Mouse (Mus musculus) ES-CJ7 (cell line): ENCODE measurements around the gene Csrnp1.
"Not testable (repeated sequence)": the region's sequence is repeated elsewhere in the genome, so short reads cannot be mapped to it uniquely, and the experiment has no call there.

Experiments used
- DNase-seq: peaks from one replicate; pipeline ENCODE4 v3.0.0; 2011; ENCODE audit warnings: low read depth, low spot score

Gene Csrnp1

DNA sequence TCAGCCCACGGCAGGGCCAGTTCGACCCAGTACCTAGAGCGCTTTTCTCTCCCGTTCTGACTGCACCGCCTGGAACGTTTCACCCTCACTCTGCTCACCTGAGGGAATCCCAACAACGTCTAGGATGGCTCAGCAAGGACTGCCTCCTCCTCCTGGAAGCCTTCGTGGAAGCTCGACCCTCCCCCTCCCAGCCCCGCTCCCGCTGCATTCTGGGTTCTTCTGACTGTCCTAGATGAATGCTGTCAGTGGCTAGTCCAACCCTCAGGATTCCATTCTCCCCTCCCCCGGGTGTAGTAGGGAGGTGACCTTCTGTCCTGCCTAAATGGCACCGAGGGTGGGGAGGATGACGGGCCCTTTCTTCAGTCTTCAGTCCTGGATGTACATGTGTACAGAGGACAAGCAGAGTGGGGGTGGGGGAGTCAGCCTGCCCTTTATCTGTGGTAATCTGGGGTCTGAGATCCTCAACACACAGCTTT, at the start of gene Csrnp1:
Gene Csrnp1 (minus strand): TSS at position 123 of the 476 bp plus-strand sequence.
- DNase-seq: peak; percentile 96

- no peak for DNase-seq
Observed at GRCm38 (mm10) chr9:120032710-120033109, 48.3 kb upstream of the Csrnp1 start.

GRCm38 (mm10) chr9:120030421-120030820, 46.0 kb upstream of the Csrnp1 start:
- DNase-seq: no peak

- no peak for DNase-seq
Observed at GRCm38 (mm10) chr9:120029880-120030279, 45.4 kb upstream of the Csrnp1 start.

DNA sequence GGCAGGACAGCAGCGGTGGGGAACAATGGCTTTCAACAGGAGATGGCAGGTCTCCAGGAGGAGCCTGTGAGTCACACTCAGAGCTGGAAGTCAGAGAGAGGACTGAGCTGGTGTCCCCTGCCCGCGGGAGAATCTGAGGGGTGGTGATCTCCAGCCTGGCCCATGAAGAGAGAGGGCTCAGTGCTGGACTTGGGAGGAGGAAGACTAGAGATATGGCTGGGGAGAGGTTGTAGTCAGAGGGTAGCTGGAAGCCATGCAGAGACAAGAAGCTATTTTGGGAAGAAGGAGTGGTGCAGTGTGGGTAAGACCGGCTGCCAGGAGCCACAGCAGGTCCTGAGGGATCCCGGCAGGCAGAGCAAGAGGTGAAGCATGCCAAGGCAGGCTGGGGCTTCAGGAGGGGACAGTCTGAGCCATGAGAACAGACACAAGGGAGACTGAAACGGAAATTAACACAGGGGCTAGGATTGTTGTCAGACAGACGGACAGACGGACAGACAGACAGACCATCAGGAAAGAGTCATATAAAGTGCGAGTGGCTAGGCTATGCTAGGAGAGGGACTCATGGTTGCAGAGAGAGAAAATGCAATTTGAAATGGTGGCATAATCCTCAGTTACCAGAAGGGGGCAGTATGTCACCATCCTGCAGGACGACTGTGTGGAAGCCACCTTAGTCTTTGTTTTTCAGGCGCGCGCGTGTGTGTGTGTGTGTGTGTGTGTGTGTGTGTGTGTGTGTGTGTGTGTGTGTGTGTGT, 43.1 kb upstream of the Csrnp1 start:
- DNase-seq: peak; percentile 85

- DNase-seq: no peak
Observed at GRCm38 (mm10) chr9:120024625-120025024, 40.2 kb upstream of the Csrnp1 start.

DNA sequence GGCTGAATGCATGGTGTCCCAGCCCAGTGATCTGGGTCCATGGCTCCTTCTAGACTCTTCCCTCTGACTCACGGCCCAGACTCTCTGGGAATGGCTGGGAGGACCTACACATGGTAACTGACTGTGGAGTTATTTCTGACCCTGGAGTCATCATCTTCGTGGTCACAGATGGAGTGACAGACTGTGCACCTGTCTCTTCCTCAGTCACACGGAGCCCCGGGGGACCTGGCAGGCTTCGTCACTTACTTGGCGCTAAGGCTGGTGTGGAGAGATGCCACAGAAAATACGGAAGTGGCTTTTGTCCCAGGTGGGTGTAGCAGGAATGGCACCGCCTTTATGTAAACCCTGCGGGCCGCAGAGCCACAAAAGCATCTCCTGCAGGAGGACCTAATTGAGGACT, 39.7 kb upstream of the Csrnp1 start:
- DNase-seq: no peak

DNA sequence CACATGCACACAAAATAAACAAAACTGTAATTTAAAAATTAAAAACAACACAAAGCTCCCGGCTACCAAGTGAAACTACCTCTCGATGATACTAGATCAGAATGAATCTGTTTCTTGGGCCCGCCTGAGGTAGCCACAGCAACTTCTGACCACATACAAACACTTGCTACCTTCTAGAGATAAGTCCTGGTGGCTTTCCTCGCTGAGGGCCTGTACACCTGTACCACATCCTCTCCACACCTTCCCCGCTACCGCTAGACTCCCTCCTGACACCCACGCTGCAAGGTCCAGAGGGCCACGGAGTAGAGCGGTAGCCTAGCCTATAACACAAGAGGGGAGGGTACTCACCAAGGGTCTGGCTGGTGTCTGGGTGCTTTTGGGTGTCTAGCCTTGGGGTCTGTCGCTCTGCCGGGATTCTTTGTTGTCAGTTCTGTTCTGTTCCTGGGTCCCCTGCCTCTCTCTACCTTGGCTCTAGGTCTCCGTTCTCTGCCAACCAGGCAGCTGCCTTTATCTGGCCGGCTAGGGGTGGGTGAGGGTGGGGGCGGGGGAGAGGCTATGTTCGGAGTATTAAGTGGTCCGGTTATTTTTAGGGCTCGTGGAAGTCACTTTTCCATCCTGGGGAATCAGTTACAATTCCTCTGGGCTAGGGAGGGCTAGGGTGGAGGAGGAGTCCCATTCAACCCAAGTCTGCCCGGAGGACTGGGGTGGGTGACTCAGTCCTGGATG, 38.8 kb upstream of the Csrnp1 start, which contains the start of gene Xirp1:
Gene Xirp1 (minus strand): TSS at position 513 of the 726 bp plus-strand sequence.
- DNase-seq: no peak

DNA sequence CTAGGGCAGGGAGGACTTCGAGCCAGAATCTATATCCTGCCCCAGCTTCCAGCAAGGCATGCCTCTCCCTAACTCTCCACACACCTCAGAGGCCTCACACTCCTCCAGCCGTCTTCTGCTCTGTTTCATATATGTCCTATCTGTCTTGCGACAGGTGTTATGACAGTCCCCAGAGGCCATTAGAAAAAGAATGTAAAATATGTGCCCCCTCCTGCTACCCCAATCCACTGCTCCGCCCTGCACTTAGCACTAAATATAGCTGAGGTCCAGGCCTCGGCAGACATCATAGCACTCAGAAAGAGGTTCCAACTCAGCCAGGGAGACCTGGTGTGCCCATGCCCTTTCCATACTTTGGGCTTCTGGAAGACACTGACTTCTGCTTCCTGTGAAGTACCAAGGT, 36.7 kb upstream of the Csrnp1 start:
- DNase-seq: no peak

- peak; percentile 74 for DNase-seq
Observed at GRCm38 (mm10) chr9:120020285-120020890, 35.9 kb upstream of the Csrnp1 start.

GRCm38 (mm10) chr9:120016956-120017355, 32.5 kb upstream of the Csrnp1 start:
- DNase-seq: no peak

DNA sequence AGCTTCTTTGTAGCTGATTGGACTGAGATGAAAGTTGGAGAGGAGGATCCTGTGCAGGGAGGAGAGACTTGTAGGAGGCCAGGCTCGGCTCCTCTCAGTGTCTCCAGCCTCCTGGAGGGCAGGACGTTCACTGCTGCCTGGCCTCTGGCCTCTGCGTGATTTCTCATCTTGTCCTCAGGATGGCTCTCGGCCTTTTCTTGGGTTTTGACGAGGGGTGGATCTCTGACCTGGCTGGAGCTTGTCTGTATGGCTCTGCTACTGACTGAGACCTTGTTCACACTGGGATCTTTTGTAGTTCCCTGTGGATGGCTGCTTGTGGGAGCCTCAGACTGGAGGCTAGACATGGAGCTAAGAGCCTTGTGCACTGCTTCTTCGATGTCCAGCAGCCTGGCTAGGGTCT, 30.4 kb upstream of the Csrnp1 start:
- DNase-seq: no peak

DNA sequence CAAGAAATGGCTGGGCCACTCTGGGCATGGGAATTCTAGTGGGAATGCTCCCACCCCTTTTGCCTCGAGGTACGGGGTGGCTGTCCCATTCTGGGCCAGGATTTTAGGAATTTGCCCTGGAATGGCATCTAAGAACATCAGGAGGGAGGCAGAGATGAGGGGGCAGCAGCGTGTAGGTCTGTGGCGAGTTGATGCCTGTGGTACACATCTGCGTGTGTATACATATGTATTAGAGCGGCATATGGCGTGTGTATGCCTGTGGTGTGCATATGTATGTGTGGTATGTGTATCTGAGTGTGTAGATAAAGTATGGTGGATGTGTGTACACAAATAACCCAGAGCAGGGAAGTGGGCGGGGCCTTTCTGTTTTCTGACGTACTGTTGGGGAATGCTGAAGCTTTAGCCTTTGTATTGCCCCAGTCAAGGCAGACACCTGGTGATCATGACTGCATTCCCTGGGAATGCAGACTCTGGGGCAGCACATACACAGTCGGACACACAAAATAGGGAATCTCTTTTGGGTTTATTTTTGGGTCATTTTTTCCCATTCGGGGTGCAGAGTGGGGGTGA, 28.9 kb upstream of the Csrnp1 start:
- DNase-seq: peak; percentile 42

- peak; percentile 44 for DNase-seq
Observed at GRCm38 (mm10) chr9:120012781-120013180, 28.3 kb upstream of the Csrnp1 start.

GRCm38 (mm10) chr9:120012161-120012560, 27.7 kb upstream of the Csrnp1 start:
- not testable (repeated sequence) for DNase-seq

GRCm38 (mm10) chr9:120011533-120011932, 27.1 kb upstream of the Csrnp1 start:
- DNase-seq: peak; percentile 87

DNA sequence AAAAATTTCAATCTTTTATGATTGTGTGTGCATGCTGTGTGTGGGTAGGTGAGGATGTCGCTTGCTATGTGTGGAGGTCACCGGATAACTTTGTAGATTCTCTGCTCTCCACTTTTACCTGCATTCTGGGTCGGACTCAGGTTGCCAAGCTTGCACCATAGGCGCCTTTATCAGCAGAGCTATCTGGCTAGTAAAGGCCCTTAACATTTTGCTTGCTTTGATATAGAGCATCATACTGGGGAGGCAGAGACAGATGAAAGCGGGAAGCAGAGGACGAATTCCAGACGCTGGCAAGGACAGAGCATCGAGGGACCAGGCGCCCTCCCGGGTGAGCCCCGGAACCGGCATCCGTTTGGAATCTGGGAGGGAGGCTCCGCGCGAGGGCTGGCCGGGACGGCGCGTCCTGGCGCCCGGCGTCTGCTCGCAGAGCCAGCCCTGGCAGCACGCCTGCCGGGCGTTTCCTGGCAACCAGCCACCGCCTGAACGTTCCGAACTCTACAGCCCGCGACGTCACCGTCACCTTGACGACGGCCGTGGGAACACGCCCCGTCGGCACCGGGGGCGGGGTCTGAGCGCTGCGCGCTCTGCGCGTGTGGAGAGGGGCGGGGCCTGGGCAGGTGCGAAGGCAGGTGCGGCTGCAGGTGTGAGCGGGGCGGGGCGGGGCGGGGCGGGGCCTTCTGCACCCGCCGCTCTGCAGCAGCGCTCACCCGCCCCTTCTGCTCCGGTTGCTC, 26.5 kb upstream of the Csrnp1 start:
- DNase-seq: peak; percentile 96

DNA sequence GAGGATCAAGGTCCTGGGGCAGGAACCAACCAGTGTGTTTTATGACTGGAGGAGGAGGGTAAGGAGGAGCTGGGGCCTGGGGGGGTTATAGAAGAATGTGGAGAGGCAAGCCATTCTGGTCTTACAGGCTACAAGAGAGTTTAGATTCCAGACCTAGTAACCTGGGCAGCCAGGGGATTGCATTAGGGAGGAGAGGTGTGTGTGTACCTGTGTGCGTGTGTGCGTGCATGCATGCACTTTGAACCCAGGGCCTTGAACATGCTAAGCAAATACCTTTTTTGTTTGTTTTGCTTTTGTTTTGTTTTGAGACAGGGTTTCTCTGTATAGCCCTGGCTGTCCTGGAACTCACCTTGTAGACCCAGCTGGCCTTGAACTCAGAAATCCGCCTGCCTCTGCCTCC, 25.4 kb upstream of the Csrnp1 start:
- DNase-seq: no peak

- peak; percentile 59 for DNase-seq
Observed at GRCm38 (mm10) chr9:120009226-120009841, 24.9 kb upstream of the Csrnp1 start.

DNA sequence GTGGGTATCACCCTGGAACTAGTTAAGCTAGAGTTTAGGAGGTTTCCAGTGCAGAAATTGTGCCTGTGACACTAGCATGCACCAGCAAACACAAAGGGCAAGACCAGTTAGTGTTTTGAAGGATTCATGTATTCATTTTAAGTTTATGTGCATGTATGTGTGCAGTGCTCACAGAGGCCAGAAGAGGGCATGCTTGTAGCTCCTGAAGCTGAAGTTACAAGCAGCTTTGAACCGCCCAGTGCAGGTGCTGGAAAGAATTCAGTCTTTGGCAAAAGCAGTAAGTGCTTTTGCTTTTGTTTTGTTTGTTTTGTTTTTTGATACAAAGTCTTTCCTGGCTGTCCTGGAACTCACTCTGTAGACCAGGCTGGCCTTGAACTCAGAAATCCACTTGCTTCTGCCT, 23.4 kb upstream of the Csrnp1 start:
- peak; percentile 83 for DNase-seq

GRCm38 (mm10) chr9:120005936-120006335, 21.5 kb upstream of the Csrnp1 start:
- peak; percentile 96 for DNase-seq
